Mouse (Mus musculus) thymus, postnatal 4 days (tissue): ENCODE results near the gene Prss35.
A peak's percentile ranks its signal among the peaks of the same experiment; 100 is the strongest.

Source experiments
- DNase-seq: peaks from one replicate; pipeline ENCODE4 v3.0.0; 2021

Prss35 gene

DNA sequence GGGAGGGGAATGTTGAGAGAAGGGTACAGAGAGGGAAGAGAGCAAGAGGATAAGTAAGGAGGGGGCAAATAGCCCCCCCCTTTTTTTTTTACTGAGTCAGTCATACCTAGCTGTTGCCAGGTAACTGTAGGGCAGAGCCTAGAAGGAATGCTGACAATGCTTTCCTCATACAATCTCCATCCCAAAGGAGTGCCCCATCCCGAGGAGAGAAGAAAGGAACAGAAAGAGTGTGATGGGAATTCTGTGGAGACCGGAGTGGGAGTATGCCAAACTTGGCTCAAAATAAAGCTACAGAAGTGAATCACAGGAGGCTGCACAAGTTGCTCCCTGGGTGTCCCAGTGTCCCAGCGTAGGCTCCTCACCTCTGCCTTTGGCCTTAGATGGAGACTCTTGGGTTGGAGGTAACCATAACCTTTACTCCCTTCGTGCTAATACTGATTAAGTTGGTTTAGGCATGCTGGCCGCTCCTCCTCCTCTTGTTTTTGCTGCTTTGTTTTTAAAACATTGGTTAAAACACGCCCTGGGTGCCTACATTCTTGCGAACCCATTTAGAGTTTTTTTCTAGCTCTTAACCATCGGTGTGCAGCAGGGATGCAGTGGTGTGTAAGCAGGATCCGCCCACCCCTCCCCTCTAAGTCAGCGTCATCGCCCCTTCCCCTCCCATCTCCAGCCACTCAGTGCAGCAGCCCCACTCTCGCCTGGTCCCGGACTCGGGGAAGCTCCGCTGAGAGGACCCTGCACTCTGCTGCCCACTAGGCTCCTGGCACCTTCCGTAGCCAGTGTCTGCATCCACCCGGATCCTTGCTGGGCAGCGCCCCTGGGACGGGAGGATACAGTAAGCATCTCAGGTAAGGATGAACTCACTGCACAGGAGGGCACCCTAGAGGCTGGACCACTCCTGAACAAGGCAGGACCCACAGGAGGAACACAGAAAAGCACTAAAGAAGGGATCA is at the start of gene Prss35:
Prss35 (plus strand) TSS at position 691 of the 953 bp plus-strand sequence.
- DNase-seq = peak; percentile 9

DNA sequence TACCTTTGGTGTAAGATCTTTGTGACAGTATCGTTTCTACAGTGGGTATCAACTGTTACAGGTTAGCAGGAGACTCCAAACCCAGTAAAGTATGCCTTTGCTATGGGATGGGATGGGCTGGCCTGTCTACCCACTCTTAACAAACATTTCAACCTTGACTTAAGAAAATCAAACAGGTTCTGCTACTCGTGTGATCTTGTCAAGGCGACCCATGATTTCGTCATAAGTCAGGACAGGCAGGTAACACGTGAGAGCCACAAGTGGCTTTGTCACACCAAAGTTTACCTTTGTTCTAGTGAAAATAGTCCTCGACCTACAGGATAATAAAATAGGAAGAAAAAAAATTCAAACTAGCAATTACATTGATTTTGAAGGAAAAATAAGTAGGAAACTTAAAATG is 49.5 kb upstream of the Prss35 start:
- DNase-seq = no peak

DNA sequence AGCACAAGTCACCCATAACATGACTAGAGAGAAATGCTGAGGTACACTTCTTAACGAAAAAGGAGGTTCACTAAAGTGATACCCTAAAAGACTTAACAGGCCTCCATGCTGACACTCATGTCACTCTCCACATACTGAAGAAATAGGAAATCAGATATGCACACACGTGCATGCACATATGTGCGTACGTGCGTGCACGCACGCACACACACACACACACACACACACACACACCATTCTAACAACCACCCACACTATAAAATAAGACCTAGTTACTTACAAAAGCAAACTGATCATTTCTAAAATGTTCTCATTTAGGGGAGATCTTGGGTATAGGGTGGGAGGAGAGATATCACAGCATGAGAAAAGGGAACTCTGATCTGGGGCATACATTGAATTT is 48.8 kb upstream of the Prss35 start:
- DNase-seq = no peak

DNA sequence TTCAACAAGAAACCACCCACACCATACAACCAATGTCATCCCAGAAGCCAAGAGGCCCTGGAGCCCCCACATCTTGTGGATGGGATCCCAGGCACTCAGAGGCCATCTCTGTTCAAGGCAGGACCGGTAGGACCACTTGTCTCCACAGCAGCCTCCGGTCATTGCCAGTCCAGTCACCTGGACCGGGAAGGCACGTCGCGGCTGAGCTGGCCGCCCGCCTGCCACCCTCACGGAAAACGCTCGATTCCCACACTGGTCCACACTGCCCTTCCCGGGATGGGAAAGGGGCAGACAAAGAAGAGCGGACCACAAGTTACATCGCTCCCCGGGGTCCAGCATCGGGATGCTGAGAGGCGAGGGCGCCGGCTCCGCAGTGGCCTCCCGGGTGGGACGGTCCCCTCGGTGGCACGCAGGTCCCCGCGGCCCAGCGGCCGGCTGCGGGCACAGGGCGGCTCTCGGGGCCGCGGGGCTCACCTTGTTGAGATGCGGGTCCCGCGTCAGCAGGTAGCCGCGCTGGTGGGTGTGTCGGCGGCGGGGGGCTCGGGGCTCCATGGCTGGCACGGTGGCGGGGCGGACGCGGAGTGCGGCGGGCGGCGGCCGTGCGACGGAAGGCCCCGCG is 48.1 kb upstream of the Prss35 start:
- peak; percentile 34 for DNase-seq

DNA sequence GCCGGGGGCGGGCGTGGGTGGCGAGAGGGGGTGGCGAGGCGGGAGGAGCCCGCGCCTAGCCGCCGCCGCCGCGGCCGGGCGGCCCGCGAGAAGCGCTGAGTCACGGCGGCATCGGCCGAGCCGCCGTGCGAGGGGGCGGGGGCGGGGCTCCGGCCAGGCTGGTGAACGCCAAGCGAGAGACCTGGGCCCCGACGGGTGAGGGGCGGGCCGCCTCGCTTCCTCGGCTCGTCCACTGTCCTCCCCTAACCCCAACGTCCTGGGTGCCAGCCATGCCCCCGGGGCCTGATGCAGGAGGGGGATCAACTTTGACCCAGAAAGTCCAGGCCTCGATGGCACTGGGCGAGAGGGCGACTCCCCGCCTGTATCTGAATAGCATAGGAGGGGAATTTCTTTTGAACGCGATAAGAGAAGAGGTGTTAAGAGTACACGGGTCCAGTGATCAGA is 47.6 kb upstream of the Prss35 start, which contains the start of gene Me1:
Me1 (minus strand) TSS at position 136 of the 444 bp plus-strand sequence.
- peak; percentile 35 for DNase-seq

DNA sequence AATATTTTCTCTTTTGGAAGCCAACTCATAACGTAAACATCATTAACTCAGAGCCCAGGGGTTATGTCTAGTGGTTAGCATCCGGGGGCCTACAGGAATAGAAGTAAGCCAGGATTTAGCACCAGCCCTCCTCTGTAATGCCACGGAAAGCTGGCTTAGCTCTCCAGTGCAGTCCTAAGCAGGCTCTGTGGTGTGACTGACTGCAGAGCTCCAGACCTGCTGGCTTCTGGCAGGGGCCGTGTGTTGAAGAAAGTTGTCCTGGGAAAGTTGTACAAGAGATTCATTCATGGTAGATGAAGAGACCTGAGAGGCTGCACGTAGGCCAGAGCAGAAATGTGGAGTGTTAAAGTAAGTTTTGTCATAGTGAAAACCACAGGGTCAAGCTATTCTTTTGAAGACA is 42.2 kb upstream of the Prss35 start:
- DNase-seq = no peak

DNA sequence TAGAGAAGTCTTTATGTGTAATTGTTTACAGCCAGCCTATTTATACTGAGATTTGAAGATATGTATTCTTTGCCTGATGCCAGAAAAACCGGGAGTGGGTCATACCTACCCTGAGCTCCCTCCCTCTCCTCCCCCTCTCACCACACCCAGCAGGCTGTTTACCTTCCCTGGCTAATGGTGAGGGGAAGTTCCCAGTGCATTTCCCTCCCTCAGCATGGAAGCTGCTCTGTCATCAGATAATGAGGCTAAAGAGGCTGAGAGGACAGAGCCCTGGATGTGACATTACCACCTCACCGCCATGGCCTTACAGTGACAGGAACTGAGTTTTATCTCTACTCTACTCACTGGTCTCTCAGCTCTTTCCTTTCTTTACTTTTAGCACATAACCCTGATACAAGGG is 41.6 kb upstream of the Prss35 start:
- no peak for DNase-seq

DNA sequence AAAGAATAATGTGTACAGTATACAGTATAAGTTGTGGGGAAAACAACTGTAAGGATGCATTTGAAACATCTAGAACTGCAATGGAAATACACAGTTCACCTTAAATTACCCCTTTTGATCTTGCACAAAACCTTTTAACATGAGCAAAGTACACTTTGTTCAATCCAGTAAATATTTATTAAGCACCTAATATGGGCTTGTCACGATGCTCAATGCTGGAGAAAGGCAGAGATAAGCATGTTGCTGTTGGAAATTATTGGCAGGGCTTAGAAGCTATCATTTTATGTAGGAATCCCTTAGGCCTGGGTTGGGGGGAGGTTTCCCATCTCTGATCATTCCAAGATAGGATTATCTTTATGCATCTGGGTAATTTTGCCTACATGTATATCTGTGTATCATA is 36.0 kb upstream of the Prss35 start:
- DNase-seq = no peak

DNA sequence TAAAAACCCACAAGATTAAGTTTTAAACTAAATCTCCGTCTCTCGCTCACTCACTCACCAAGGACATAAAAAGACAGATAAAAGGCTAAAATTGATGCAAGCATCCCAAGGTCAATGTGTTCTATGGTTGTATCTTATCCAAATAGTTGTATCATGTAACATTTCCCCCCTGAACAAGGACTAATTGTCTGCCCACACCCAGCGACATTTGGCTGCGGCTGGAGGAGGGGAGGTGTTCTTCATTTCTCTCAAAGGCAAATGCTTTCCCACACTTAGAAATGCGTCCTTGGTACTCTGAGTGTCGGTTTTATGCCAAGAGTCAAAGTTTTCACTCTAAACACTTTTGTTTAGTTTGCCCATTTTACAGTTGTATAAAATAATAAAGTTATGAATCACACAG is 34.5 kb upstream of the Prss35 start:
- no peak for DNase-seq

DNA sequence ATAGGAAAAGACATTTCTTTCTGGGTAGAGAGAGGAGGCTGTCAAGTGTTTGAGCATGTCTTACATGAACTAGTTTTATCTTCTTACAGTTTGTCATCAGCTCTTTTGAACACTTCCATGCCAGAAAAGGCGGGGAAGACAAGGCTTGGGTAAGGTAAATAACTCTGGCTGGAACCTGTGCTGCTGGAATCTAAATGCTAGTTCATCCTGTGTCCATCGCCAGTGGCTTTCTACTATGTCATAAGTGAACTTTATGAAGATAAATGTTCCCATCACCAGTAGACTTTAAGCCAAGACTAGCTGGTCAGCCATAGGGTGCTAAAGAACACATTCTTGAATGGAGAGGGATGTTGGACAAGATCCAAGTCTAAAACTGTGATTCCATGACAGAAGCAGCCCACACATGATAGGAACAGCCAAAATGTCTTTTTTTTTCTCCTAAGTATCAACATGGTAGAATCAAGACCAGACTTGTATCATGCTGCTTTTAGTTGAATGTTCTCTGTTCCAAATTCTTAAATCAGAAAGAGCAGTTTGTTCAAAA is 33.3 kb upstream of the Prss35 start:
- no peak for DNase-seq

DNA sequence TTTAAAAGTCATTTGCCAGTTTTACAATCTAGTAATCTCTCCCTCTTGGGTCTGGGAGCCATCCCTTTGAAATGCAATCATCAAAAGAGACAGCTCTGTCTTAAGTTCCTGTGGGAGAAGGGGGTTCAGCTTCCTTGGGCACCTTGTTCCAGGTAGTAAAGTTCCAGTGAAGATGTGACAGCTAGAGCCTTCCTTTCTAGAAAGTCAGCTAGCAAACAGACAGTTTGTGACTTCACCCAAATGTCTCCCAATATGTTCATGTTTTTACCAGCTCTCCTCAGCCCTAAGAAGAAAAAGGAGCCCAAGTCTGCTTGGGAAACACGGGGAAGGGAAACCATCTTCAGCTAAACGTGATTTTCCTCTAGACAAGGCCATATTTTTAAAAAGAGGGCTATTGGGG is 30.8 kb upstream of the Prss35 start:
- DNase-seq = no peak

DNA sequence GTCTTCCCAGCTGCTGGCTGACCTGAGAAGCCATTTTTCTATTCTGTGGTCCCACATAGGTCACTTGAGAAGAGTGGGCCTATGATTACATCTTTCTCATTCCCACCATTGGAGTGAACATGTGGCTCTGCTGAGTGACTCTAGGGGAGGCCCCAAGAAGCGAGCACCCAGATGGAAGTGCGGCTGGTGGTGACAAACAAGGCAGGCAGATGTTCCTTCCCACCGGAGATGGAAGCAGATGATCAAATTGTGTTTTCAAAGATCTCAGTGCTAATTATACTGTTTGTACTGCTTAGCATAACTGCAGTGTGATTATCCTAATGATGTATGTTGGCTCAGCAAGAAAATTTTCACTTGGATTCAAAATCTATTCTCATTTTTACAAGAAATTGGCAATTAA is 29.4 kb upstream of the Prss35 start:
- DNase-seq = no peak

DNA sequence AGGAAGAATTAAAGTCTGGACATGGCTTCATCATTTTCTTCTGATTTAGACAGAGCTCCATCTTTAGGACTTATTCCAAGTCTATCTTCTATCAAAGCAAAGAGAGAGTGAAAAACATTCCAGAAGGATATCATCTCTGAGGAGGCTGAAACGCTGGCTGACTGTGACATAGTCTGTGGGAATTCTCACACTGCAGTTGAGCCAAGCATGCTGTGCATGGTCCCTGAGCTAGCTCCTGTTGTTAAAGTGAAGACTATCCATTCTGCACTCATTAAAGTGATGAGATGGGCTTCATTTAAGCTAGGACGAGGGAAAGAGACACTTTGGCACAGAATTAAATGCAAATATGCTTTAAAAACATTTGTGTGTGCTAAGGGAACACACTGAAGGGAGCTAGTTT is 26.9 kb upstream of the Prss35 start:
- DNase-seq = no peak

DNA sequence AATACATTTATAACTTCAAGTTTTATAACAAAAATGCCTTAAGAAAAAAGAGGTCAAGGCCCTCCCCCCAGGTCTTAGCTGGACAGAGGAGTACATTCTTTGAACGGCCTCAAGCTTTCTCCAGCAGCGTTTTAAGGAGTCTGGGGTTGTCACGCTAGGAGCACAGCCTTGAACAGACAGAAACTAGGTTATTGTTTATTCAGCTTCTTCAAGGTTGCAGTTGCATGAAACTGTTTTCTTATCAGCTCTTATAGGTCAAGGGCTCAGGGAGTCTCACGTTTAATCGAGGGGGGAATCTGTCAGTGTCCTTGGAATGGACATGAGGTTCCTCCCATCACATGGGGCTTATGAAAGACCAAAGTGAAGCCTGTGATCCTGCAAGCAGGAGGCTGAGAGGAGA is 26.3 kb upstream of the Prss35 start:
- no peak for DNase-seq

DNA sequence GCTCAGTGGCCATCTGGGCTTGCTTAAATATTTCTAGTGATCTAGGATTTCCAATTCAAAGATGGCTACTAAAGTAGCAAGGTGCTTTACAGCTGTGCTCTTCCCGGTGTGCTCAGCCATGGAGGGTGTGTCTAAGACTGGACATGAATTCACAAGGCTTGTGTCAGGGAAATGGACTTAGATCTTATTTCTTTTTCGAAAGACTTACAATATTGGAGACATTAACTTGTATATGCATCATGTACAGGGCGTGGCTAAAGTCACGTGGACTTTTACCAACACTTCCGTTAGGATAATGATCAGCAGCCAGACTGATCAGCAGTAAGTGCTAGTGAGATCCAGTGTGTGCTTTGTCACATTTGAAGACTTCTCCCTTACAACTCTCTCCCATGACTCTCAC is 23.2 kb upstream of the Prss35 start:
- no peak for DNase-seq

DNA sequence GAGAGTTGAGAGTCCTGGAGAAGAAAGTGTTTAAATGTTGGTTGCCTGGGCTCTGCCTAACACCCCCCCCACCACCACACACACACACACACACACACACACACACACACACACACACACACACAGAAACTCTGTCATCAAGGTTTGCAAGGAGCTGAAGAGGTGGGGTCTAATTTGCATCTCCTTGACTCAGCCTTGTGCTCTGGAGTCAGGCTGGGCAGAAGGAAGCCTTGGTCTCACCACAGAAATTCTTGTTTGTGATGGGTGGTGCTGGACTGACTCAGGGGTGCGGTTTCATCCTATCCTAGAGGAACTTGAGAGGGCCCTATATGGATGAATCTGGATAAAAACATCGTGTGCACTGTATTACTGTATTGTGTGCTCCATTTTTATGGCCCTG is 22.7 kb upstream of the Prss35 start:
- DNase-seq = no peak

DNA sequence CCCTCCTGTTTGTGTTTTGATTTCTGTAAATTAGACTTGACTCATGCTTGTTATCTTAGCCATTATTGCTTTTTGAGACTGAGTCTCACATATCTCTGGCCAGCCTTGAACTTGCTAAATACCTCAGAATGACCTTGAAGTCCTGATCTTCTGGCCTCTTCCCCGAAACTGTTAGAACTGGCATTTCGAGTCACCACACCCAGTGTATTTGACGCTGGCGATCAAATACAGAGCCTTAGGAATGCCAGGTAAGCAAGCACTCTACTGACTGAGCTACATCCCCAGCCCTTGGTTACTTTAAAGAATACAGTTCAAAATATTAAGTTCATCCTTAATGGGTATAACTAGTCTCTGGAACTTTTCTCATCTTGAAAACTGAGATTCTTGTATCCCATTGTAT is 18.4 kb upstream of the Prss35 start:
- no peak for DNase-seq

DNA sequence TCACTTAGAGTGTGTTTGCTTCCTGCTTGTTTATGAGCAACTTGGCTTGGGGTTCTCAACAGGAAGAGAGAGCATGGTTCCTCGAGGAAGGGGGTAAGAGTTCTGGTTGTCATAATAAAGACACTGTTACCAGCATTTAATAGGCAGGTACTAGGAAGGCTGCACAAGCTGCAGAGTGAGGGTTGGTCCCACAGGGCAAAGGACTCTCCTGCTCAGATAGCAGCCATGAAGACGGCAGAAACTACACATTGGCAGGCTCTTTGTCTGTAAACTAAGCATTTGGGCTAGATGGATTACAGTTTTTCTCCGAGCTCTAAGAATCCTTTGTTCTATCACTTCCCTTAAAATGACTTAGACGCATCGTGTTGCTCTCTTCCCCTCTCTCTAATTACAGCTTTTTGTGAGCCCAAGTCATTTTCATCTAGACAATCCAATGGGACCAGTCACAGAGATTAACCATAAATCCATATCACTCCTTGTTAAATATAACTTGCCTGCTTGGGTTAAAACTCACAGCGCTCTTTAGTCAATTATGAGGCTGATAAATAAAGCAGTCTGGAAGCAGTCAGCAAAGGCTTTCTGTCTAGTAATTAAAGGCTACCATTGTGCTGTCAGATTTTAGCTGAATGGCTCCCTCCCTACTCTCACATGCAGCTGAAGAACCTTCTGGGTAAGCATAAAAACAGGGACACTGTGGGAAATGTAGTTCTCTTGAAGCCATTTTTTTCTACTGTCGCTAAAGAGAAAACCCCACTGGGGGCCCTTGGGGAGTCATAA is 17.7 kb upstream of the Prss35 start:
- no peak for DNase-seq

DNA sequence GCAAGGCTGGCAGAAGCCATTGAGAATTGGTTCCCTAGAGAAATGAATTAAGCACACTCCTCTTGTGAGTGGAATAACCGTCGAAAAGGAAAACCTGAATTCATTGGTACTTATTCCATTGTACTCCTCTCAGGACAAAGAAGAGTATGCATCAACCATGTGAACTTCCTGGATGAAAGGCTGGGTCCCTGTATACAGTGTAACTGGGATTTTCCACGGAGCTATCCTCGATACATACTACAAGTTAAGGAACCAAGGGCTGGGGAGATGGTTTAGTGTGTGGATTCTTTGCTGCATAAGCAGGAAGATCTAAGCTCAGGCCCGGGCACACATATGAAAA is 17.1 kb upstream of the Prss35 start:
- DNase-seq = no peak

DNA sequence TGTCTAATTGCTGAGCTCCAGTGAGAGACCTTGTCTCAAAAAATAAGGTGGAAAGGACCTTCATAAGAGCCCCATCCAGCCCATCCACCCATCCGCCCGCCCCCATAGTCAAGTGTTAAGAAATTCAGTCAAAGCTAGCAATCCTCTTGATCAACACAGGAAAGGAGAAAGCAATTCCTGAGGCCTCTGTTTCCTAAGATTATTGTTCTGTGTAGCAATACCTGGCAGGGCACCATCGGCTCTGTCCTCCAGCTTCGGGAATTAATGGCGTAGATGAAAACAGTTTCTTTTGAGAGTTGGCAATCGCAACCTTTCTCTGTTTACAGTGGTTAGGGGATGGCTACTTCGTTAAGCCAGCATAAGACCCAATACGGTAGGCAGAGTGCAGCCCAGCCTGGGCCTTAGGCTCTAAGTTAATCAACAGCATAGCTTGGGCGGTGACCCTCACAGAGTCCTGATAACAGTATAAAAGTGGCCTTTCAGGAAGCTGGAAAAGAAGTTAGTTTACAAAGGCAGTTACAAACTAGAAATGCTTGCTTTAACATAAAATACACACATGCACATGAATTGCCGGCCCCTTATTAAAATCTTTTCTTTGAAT is 15.1 kb upstream of the Prss35 start:
- DNase-seq = no peak

DNA sequence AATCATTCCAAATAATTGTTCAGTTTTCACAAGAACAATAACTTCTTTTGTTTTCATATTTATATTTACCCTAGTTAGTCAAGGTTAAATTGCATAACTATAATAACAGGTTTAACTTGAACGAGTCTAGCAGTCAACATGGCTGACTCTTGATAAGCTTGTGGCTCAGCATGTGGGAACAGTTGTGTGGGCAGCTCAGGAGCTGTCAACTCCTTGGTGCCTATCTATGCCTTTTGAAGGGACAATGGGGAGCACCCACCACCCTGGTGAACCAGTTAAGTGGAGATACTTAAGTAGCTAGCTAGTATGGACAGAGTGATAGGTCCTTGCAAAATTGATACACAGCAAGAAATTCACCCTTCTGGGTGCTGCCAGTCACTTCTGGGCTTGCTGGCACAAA is 14.4 kb upstream of the Prss35 start:
- DNase-seq = no peak

DNA sequence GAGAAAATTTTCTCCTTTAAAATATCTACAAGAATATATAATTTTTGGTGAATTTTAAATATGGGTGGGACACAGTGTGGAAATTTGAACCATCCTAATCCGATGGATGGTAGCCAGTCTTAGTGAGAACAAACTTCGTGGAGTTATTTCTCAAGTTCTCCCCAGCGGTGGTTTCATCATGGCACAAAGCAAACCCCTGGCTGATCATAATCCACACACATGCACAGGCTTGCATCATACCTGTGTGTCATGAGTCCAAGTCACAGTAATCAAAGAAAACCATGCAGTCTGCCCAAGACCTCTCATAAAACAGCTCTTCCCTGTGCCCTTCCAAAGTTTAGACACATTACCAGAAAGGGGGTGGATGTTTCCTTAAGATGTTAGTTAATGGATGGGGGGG is 13.6 kb upstream of the Prss35 start:
- no peak for DNase-seq

DNA sequence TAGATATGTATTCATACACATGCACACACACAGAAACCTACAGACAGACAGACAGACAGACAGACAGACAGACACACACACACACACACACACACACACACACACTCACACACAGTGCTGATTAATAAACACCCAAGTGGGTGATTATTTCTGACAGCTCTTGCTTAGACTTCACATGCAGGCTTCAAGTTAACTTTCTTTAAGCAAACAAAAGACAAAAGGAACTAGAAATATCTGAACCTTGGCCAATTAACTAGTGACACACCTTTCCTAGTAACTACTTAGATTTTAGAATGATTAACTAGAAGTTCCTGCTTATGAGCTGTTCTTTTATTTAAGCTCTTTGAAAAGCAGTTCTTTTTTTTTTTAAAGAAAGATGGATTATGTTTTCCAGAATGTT is 9.1 kb upstream of the Prss35 start:
- DNase-seq = no peak
